Mouse (Mus musculus) gastrocnemius, postnatal 25 days (tissue): ENCODE results near the gene Cst3. TPM values are rescaled to one million over a fixed set of nuclear protein-coding genes. Genes with fewer than 3 reads are reported as not detected.
A peak's percentile ranks its signal among the peaks of the same experiment; 100 is the strongest.

Experiments
- DNase-seq: peaks from one replicate; pipeline ENCODE4 v3.0.0; 2022
- total RNA-seq, 2 experiments: library from RNA; stranded (reverse); gene quantifications; 1 replicate in 1 of 2; 2 replicates in 1 of 2; pipeline ENCODE4 v1.2.3; 2021

Gene Cst3
- total RNA-seq, 2 experiments from 2014 or later, result 540 to 563 TPM

GRCm38 (mm10) chr2:148856630-148857400, 18.7 kb downstream of the Cst3 start:
- DNase-seq, result no peak

GRCm38 (mm10) chr2:148851116-148851906, 24.2 kb downstream of the Cst3 start:
- peak; percentile 47 for DNase-seq

GRCm38 (mm10) chr2:148839224-148839623, 36.3 kb downstream of the Cst3 start:
- DNase-seq, result no peak

GRCm38 (mm10) chr2:148838075-148838777, 37.3 kb downstream of the Cst3 start:
- no peak for DNase-seq

GRCm38 (mm10) chr2:148834912-148835311, 40.6 kb downstream of the Cst3 start, which contains the start of gene Cst9:
Cst9 (plus strand) TSS chr2:148835147.
- DNase-seq, result no peak

- DNase-seq, result no peak
Measured at GRCm38 (mm10) chr2:148825986-148826385, 49.5 kb downstream of the Cst3 start.

Other genes starting within 250 kb of the Cst3 start
- gene Nxt1, start 203.1 kb downstream of the Cst3 start, total RNA-seq, result 1 to 10 TPM; 5.3 to 5.6 TPM
- gene Gzf1, start 194.7 kb downstream of the Cst3 start, total RNA-seq, result 10 to 100 TPM; 16.4 to 17.9 TPM
- gene Napb, start 143.2 kb downstream of the Cst3 start, total RNA-seq, result 1 to 10 TPM; 3.8 to 4.0 TPM
- gene Cstl1, start 125.3 kb downstream of the Cst3 start, total RNA-seq, result not detected
- not detected for gene Cst11, start 104.2 kb downstream of the Cst3 start, total RNA-seq
- gene 8030411F24Rik, start 93.7 kb downstream of the Cst3 start, total RNA-seq, result not detected
- not detected for gene Cst12, start 86.3 kb downstream of the Cst3 start, total RNA-seq
- gene Cst8, start 76.9 kb downstream of the Cst3 start, total RNA-seq, result not detected
- gene Cst13, start 55.6 kb downstream of the Cst3 start, total RNA-seq, result not detected
- gene Cst9, start 40.5 kb downstream of the Cst3 start, total RNA-seq, result not detected
- 1 to 10 TPM; 1.3 to 1.4 TPM for gene 9230104L09Rik, start 10.7 kb downstream of the Cst3 start, total RNA-seq
- not detected for gene Gm1330, start 127.6 kb upstream of the Cst3 start, total RNA-seq
- not detected for gene Gm10750, start 141.5 kb upstream of the Cst3 start, total RNA-seq